Mouse (Mus musculus) lung, postnatal 36 days (tissue): ENCODE data around the gene Ddx47.

ENCODE experiments used
- DNase-seq: peaks from one replicate; pipeline ENCODE4 v3.0.0; 2022; ENCODE audit warnings: mixed read lengths

Gene Ddx47

GRCm38 (mm10) chr6:135017211-135017610, 5.8 kb downstream of the Ddx47 start:
- peak; percentile 78 for DNase-seq

- peak; percentile 49 for DNase-seq
These were observed 8.2 kb downstream of the Ddx47 start for GRCm38 (mm10) chr6:135019564-135019963.

GRCm38 (mm10) chr6:135021633-135022032, 10.2 kb downstream of the Ddx47 start:
- no peak for DNase-seq

- peak; percentile 40 for DNase-seq
These were observed 12.0 kb downstream of the Ddx47 start for GRCm38 (mm10) chr6:135023379-135023778.

- peak; percentile 79 for DNase-seq
These were observed 13.5 kb downstream of the Ddx47 start for GRCm38 (mm10) chr6:135024781-135025420.

- DNase-seq, result peak; percentile 73
These were observed 14.8 kb downstream of the Ddx47 start for GRCm38 (mm10) chr6:135026232-135026631.

GRCm38 (mm10) chr6:135026755-135027154, 15.3 kb downstream of the Ddx47 start:
- no peak for DNase-seq

- DNase-seq, result peak; percentile 52
These were observed 17.8 kb downstream of the Ddx47 start for GRCm38 (mm10) chr6:135029246-135029645.

- no peak for DNase-seq
These were observed 27.3 kb downstream of the Ddx47 start for GRCm38 (mm10) chr6:135038674-135039073.

- DNase-seq, result peak; percentile 25
These were observed 29.0 kb downstream of the Ddx47 start for GRCm38 (mm10) chr6:135040275-135040871.

- DNase-seq, result no peak
These were observed 30.5 kb downstream of the Ddx47 start for GRCm38 (mm10) chr6:135041930-135042329.

GRCm38 (mm10) chr6:135047276-135047675, 35.9 kb downstream of the Ddx47 start:
- no peak for DNase-seq

- DNase-seq, result peak; percentile 43
These were observed 37.1 kb downstream of the Ddx47 start for GRCm38 (mm10) chr6:135048509-135048908.

GRCm38 (mm10) chr6:135048956-135049355, 37.5 kb downstream of the Ddx47 start:
- peak; percentile 86 for DNase-seq

GRCm38 (mm10) chr6:135053789-135054188, 42.4 kb downstream of the Ddx47 start:
- no peak for DNase-seq

GRCm38 (mm10) chr6:135055882-135056281, 44.5 kb downstream of the Ddx47 start:
- peak; percentile 38 for DNase-seq

- DNase-seq, result no peak
These were observed 49.3 kb downstream of the Ddx47 start for GRCm38 (mm10) chr6:135060728-135061127.

- DNase-seq, result no peak
These were observed 53.2 kb downstream of the Ddx47 start for GRCm38 (mm10) chr6:135064621-135065020.

GRCm38 (mm10) chr6:135065236-135065957, 54.0 kb downstream of the Ddx47 start, which contains the start of gene Gprc5a:
Gprc5a (plus strand) TSS chr6:135065651.
- peak; percentile 91 for DNase-seq

GRCm38 (mm10) chr6:135066795-135067445, 55.5 kb downstream of the Ddx47 start:
- DNase-seq, result peak; percentile 70

GRCm38 (mm10) chr6:135068221-135068620, 56.8 kb downstream of the Ddx47 start:
- DNase-seq, result peak; percentile 86

- DNase-seq, result no peak
These were observed 58.4 kb downstream of the Ddx47 start for GRCm38 (mm10) chr6:135069856-135070255.

GRCm38 (mm10) chr6:135070347-135070746, 58.9 kb downstream of the Ddx47 start:
- DNase-seq, result no peak
